Mouse (Mus musculus) kidney, postnatal 0 days (tissue): ENCODE results near the gene Akap7. TPM values are rescaled to one million over a fixed set of nuclear protein-coding genes. Genes with fewer than 3 reads are reported as not detected.
A peak's percentile ranks its signal among the peaks of the same experiment; 100 is the strongest.

ENCODE experiments used
- ATAC-seq: fragments of 200-750 bp; cut with Nextera tagmentation; replicated peaks from 2 replicates; pipeline ENCODE4 v1.8.0; 2017; ENCODE audit warnings: low read depth, moderate number of reproducible peaks, moderate TSS enrichment, moderate library complexity; ENCODE audit not compliant: low FRiP score
- DNase-seq: peaks from one replicate; pipeline ENCODE4 v3.0.0-alpha.2; 2016; ENCODE audit warnings: low spot score
- H3K27ac ChIP-seq: fragments of 300-500 bp; sonication (generic); 2 replicates; pipeline ENCODE4 v1.5.1; 2014; ENCODE audit warnings: mild to moderate bottlenecking
- H3K27me3 ChIP-seq: fragments of 300-500 bp; sonication (generic); 2 replicates; pipeline ENCODE4 v1.6.1; 2014; ENCODE audit warnings: low read length, mixed read lengths; ENCODE audit not compliant: insufficient read depth
- H3K36me3 ChIP-seq: fragments of 300-500 bp; sonication (generic); 2 replicates; pipeline ENCODE4 v1.6.1; 2014; ENCODE audit warnings: low read length, mixed read lengths; ENCODE audit not compliant: insufficient read depth
- H3K4me1 ChIP-seq: fragments of 300-500 bp; sonication (generic); replicated peaks from 2 replicates; pipeline ENCODE4 v1.6.1; 2014; ENCODE audit warnings: antibody characterized with exemption, low read length, mixed read lengths; ENCODE audit not compliant: insufficient read depth
- H3K4me2 ChIP-seq: fragments of 300-500 bp; sonication (generic); 2 replicates; pipeline ENCODE4 v1.6.1; 2014; ENCODE audit warnings: mild to moderate bottlenecking, low read length, moderate library complexity, mixed read lengths
- H3K4me3 ChIP-seq: fragments of 300-500 bp; sonication (generic); replicated peaks from 2 replicates; pipeline ENCODE4 v1.5.1; 2014; ENCODE audit warnings: low read depth, low read length
- H3K9ac ChIP-seq: fragments of 300-500 bp; sonication (generic); 2 replicates; pipeline ENCODE4 v1.6.1; 2014; ENCODE audit warnings: low read depth, low read length
- H3K9me3 ChIP-seq: fragments of 300-500 bp; sonication (generic); replicated peaks from 2 replicates; pipeline ENCODE4 v1.6.1; 2016; ENCODE audit warnings: low read length, inconsistent platforms, mixed read lengths
- CTCF ChIP-seq: IDR thresholded peaks from 2 replicates; pipeline ENCODE4 v1.5.1; 2016; ENCODE audit warnings: antibody characterized with exemption, low read depth, mild to moderate bottlenecking, moderate library complexity
- WGBS: fragments of 180-500 bp; shearing (Covaris S2); extraction: QIAGEN DNeasy Blood & Tissue Kit; methylation state at CpG from one replicate; pipeline ENCODE4 v1.1.7; 2014; 5-methylcytosine and 5-hydroxymethylcytosine counted together
- polyA plus RNA-seq: library from polyadenylated mRNA; unstranded; fragments of >200 nt; fragmentation: Nextera tagmentation; extraction: Ambion mirVana; gene quantifications from 2 replicates; pipeline ENCODE4 v1.2.1, GENCODE M21; 2015

Akap7 gene
- polyA plus RNA-seq, 1 experiment from 2014 or later: 40.3 TPM

DNA sequence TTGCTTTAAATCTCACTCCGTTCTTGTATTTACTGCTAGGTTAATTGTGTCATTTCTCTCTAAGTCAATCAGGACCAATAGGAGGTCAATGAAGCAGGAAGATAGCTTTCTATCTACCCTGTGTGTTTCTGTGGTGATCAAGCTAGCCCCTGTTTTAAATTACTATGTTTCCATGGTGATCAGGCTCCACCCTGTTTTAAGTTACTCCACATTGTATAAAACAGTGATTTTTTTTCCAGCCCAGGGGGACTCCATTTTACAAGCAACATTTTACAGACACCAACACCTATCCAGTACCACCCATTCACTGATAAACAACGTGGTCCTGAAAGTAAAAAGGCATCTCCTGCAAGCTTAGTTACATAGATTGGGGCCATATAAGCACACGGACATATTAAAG is 75.0 kb downstream of the Akap7 start:
- TF ChIP-seq CTCF: no peak
- ATAC-seq (no peak), DNase-seq (no peak)
- 35% methylated on average over 3 of the region's 3 CpGs for WGBS
- Histone ChIP-seq H3K27ac (no peak overlapping the region), H3K36me3 (no peaks in the 10 kb centered on the region), H3K9me3 (no peaks in the 10 kb centered on the region), H3K4me2 (no peak overlapping the region), H3K4me1 (no peaks in the 10 kb centered on the region), H3K9ac (no peak overlapping the region), H3K27me3 (no peaks in the 10 kb centered on the region), H3K4me3 (no peak overlapping the region)

DNA sequence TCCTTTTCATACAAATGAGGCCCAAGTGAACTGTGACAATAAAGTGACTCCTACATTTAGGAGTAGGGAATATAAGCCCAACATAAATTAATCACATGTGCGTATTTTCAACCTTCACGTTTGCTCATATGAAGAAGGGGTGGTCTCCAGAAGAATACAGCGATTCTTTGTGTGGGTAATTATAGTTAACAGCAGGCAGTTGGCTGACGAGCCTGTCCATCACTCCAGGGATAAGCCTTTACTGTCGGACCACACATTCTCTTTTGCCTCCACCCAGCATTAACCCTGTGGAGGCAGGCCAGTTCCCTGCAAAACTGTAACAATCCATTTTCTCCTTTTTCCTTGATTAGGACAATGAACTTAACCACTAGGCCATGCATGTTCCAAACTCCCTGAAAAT is 76.3 kb downstream of the Akap7 start:
- Histone ChIP-seq H3K9me3 (no peaks in the 10 kb centered on the region), H3K27ac (no peak overlapping the region), H3K36me3 (no peaks in the 10 kb centered on the region), H3K27me3 (no peaks in the 10 kb centered on the region), H3K4me2 (no peak overlapping the region), H3K4me1 (no peaks in the 10 kb centered on the region), H3K4me3 (no peak overlapping the region), H3K9ac (no peak overlapping the region)
- DNase-seq (no peak), ATAC-seq (no peak)
- 53% methylated on average over 5 of the region's 5 CpGs for WGBS
- TF ChIP-seq CTCF: no peak

- ATAC-seq: no peak
- Histone ChIP-seq H3K27me3 (no peaks in the 10 kb centered on the region), H3K27ac (no peak overlapping the region), H3K36me3 (no peaks in the 10 kb centered on the region), H3K4me1 (no peaks in the 10 kb centered on the region), H3K4me2 (no peak overlapping the region), H3K9ac (no peak overlapping the region), H3K9me3 (no peaks in the 10 kb centered on the region), H3K4me3 (no peak overlapping the region)
- no peak for DNase-seq
- 73% methylated on average over 5 of the region's 5 CpGs for WGBS
- TF ChIP-seq CTCF: no peak
Measured at GRCm38 (mm10) chr10:25224371-25224770, 83.3 kb downstream of the Akap7 start.

GRCm38 (mm10) chr10:25220754-25221153 is 86.9 kb downstream of the Akap7 start:
- Histone ChIP-seq H3K4me1 (no peaks in the 10 kb centered on the region), H3K4me3 (no peak overlapping the region), H3K9ac (no peak overlapping the region), H3K4me2 (no peak overlapping the region), H3K9me3 (no peaks in the 10 kb centered on the region), H3K27me3 (no peaks in the 10 kb centered on the region), H3K36me3 (no peaks in the 10 kb centered on the region), H3K27ac (no peak overlapping the region)
- ATAC-seq (no peak), DNase-seq (no peak)
- TF ChIP-seq CTCF: no peak
- 94% methylated on average over 3 of the region's 3 CpGs for WGBS

- Histone ChIP-seq H3K4me3 (no peak overlapping the region), H3K27ac (no peak overlapping the region), H3K4me1 (no peaks in the 10 kb centered on the region), H3K4me2 (no peak overlapping the region), H3K36me3 (no peaks in the 10 kb centered on the region), H3K9ac (no peak overlapping the region), H3K27me3 (no peaks in the 10 kb centered on the region), H3K9me3 (no peaks in the 10 kb centered on the region)
- DNase-seq: no peak
- no peak for ATAC-seq
- no peak for TF ChIP-seq CTCF
- WGBS: 60% methylated on average over 15 of the region's 15 CpGs
Measured at GRCm38 (mm10) chr10:25219901-25220495, 87.7 kb downstream of the Akap7 start.

DNA sequence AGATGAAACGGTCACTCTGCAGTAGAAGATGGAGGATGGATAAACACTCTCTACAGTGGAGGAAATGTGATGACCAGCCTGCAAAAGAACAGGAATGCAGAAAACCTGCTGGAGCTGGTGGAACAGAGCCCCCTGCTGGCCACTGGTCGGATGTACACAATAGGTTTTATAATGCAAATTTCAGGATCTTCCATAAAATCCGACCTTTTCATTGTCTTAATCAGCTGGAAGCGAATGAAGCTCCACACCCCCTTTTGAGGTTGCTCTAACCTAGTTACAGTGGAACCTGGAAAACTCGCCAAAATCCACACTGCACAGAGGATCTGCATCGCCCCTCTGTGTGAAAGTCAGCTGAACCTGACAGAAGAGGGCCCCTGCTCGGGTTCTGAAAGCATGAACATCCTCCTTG is 88.4 kb downstream of the Akap7 start:
- Histone ChIP-seq H3K4me3 (no peak overlapping the region), H3K4me1 (no peaks in the 10 kb centered on the region), H3K4me2 (peak overlapping the region; percentile 30), H3K9ac (no peak overlapping the region), H3K36me3 (no peaks in the 10 kb centered on the region), H3K27ac (no peak overlapping the region), H3K27me3 (no peaks in the 10 kb centered on the region), H3K9me3 (no peaks in the 10 kb centered on the region)
- WGBS: 13% methylated on average over 7 of the region's 7 CpGs
- peak; percentile 88 for DNase-seq
- peak; percentile 94 for TF ChIP-seq CTCF
- no peak for ATAC-seq

GRCm38 (mm10) chr10:25218746-25219145 is 88.9 kb downstream of the Akap7 start:
- H3K36me3 ChIP-seq: no peaks in the 10 kb centered on the region
- no peak overlapping the region for H3K4me3 ChIP-seq
- H3K9me3 ChIP-seq: no peaks in the 10 kb centered on the region
- 77% methylated on average over 7 of the region's 7 CpGs for WGBS
- H3K27me3 ChIP-seq: no peaks in the 10 kb centered on the region
- no peak overlapping the region for H3K27ac ChIP-seq
- no peak for TF ChIP-seq CTCF
- H3K9ac ChIP-seq: no peak overlapping the region
- no peaks in the 10 kb centered on the region for H3K4me1 ChIP-seq
- no peak for ATAC-seq
- no peak for DNase-seq
- H3K4me2 ChIP-seq: no peak overlapping the region
